Mouse (Mus musculus) gastrocnemius, adult 18-20 months (tissue): ENCODE results near the gene Adamts2. TPM values are rescaled to one million over a fixed set of nuclear protein-coding genes. Genes with fewer than 3 reads are reported as not detected.
A peak's percentile ranks its signal among the peaks of the same experiment; 100 is the strongest.

Experiments used
- DNase-seq: peaks from one replicate; pipeline ENCODE4 v3.0.0; 2021; ENCODE audit warnings: low spot score
- total RNA-seq, 2 experiments: library from RNA; stranded (reverse); gene quantifications; 2 replicates each; pipeline ENCODE4 v1.2.3; 2021

Gene Adamts2
- total RNA-seq, 2 experiments from 2014 or later = 4.8 to 5.6 TPM

DNA sequence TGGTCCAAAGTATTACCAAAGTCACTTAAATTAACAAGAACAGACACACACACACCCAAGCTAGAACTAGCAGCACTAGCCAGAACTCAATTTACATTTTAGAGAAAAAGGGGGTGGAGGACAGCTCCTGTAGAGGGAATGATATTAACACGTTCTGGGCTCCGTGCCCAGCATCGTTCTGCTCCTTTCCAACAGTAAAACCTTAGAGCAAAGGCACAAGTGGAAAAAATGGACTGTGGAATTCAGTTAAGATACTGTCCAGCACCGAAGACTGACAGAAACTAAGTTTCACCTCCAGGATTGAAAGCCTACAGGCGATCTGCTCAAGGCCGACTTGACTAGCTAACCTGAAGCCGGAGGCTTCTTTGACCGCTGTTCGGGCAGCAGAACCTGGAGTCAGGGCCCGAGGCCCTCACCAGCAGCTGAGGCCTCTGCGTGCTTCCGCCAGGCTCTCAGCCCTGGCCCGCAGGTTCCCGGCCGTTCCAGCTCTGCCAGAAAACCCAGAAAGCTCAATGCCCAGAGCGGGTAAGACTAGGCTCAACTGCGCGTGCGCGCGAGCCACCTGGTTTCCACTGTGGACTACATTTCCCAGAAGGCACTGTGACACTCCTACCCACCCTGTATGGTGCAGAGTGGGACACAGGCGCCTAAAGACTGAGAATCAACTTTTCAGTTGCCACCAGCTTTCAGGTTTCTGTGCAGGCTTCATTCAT lies 239.3 kb downstream of the Adamts2 start, which contains the start of gene Zfp879:
Gene Zfp879, minus strand, starts transcription at position 530 of the 713 bp plus-strand sequence.
- peak; percentile 91 for DNase-seq

- no peak for DNase-seq
Measured at GRCm38 (mm10) chr11:50845951-50846350, 244.1 kb downstream of the Adamts2 start.

DNA sequence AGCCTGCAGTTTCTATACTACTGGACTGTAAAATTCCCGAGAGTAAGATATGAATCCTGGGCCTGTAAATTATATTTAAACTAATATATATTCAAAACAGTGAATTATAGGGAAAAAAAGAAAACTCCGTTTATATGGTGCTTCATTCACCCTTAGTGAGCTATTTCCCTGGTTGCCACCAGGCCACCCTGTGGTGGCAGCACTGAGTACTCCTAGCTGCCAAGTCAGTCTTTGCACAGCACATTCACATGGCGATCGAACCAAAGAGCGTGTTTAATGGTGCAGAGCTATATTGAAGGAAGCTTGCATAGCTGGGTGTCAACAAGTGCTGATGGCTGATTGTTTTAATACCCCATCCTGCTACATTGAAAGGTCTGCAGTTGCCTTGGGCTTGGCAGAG lies 245.2 kb downstream of the Adamts2 start:
- no peak for DNase-seq

DNA sequence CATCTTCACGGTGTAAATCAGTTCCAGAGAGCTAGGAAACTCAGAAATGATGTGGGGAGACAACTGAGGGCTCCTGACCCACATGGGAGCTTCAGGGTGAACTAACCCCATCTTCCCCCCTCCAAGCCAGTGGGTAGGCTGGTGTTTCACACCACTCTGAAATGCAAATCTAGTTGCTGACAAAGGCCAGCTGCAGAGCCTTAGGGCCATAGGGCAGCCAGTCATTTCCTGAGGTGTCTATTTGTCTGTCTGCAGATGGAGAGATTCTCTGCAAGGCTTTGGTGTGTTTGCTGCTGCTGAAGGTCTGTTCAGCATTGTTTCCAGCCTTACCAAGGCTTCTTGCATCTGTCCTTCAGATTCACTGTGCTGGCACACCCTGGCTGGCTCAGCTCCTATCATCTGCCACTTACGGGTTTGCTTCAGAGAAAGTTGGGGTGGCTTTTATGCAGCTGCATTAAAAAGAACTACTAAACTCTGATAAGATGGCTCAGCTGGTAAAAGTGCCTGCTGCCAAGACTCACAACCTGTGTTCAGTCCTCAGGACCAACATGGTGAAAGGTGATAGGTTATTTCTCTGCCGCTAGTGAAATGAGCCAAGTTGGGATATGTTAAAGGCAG lies 246.7 kb downstream of the Adamts2 start:
- DNase-seq = no peak

DNA sequence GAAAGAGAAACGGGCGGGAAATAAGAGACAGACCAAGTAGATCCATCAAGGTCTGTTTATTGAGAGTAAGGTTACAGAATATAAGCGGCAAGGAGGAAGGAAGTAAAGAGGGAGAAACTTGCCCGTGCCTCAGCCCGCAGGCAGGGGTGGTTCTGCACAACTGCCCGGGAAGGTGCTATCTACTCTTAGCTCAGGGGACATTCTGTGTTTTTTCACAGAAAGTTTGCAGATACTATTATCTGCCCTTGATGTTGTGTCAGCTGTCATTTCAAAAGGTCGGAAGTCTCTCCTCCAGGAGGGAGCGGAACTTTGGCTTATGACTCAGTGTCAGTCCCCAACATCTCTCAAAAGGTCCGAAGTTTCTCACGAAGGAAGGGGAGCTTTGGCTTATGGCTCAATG lies 247.4 kb downstream of the Adamts2 start:
- DNase-seq = no peak

GRCm38 (mm10) chr11:50850177-50850735 lies 248.4 kb downstream of the Adamts2 start, which contains the start of gene Grm6:
TSS of gene Grm6 (plus strand) at chr11:50850685.
- no peak for DNase-seq

DNA sequence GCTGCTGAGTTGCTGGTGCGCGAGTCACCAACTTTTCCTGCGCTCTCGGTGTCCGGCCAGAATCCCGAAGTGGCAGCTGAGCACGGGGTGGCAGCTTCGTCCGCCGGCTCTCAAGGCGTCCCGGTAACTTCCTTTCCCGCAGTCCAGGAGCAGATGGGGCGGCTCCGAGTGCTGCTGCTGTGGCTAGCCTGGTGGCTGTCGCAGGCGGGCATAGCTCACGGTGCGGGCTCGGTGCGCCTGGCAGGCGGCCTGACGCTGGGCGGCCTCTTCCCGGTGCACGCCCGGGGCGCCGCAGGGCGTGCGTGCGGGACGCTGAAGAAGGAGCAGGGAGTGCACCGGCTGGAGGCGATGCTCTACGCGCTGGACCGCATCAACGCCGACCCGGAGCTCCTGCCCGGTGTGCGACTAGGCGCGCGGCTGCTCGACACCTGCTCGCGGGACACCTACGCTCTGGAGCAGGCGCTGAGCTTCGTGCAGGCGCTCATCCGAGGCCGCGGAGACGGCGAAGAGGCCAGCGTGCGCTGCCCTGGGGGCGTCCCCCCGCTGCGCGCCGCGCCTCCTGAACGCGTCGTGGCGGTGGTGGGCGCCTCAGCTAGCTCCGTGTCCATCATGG lies 249.2 kb downstream of the Adamts2 start:
- no peak for DNase-seq

Other genes with a start within 250 kb of the Adamts2 start
- gene Cby3, start 247.6 kb upstream of the Adamts2 start, total RNA-seq = not detected
- 10 to 100 TPM; 74.6 to 98.6 TPM for gene Hnrnph1, start 225.1 kb upstream of the Adamts2 start, total RNA-seq
- gene Rufy1, start 171.0 kb upstream of the Adamts2 start, total RNA-seq = 10 to 100 TPM; 23.6 to 25.9 TPM
- 1 to 10 TPM; 3.6 to 4.6 TPM for gene Zfp354c, start 225.6 kb downstream of the Adamts2 start, total RNA-seq
- 1 to 10 TPM; 2.0 to 2.4 TPM for gene Zfp879, start 239.5 kb downstream of the Adamts2 start, total RNA-seq
- gene Grm6, start 248.6 kb downstream of the Adamts2 start, total RNA-seq = not detected